Mouse (Mus musculus) layer of hippocampus, postnatal 14 days (tissue): ENCODE measurements around the gene Vangl2. TPM values are rescaled to one million over a fixed set of nuclear protein-coding genes. Genes with fewer than 3 reads are reported as not detected.

Experiments used
- DNase-seq, 2 experiments: peaks; one replicate each; pipeline ENCODE4 v3.0.0; 2021 to 2022; ENCODE audit warnings: low spot score in 2 of 2, mixed read lengths in 1 of 2
- long read RNA-seq, 2 experiments: library from polyadenylated mRNA; stranded (forward); transcript quantifications; one replicate each; pipeline ENCODE4 v2.0.0; 2021
- total RNA-seq, 2 experiments: library from RNA; stranded (reverse); gene quantifications; 2 replicates each; pipeline ENCODE4 v1.2.3; 2021

The Vangl2 gene
- total RNA-seq, result 10 to 100 TPM; 21.9 to 22.4 TPM
- long read RNA-seq, experiment 1, full-length matches to known transcripts, result 5 of 13 reads
- long read RNA-seq, experiment 1, partial matches to known transcripts, result 0 of 13 reads
- long read RNA-seq, experiment 1, other reads (novel, unspliced or antisense), result 8 of 13 reads
- long read RNA-seq, experiment 2, full-length matches to known transcripts, result 3 of 9 reads
- long read RNA-seq, experiment 2, partial matches to known transcripts, result 1 of 9 reads
- long read RNA-seq, experiment 2, other reads (novel, unspliced or antisense), result 5 of 9 reads

GRCm38 (mm10) chr1:172028394-172029275, at the start of gene Vangl2:
Gene Vangl2, minus strand, starts transcription at chr1:172028444.
- DNase-seq, result no peak

GRCm38 (mm10) chr1:172077981-172078380, 49.7 kb upstream of the Vangl2 start:
- DNase-seq, result no peak

- DNase-seq, result no peak
These were observed 44.4 kb upstream of the Vangl2 start for GRCm38 (mm10) chr1:172072604-172073003.

- no peak for DNase-seq
These were observed 43.3 kb upstream of the Vangl2 start for GRCm38 (mm10) chr1:172071556-172071955.

GRCm38 (mm10) chr1:172070227-172070626, 42.0 kb upstream of the Vangl2 start:
- DNase-seq, result no peak

GRCm38 (mm10) chr1:172064613-172065141, 36.4 kb upstream of the Vangl2 start:
- DNase-seq, result peak; percentile 46 to 69

- no peak for DNase-seq
These were observed 35.2 kb upstream of the Vangl2 start for GRCm38 (mm10) chr1:172063291-172064023.

GRCm38 (mm10) chr1:172062101-172062500, 33.9 kb upstream of the Vangl2 start:
- DNase-seq, result no peak

- no peak for DNase-seq
These were observed 33.0 kb upstream of the Vangl2 start for GRCm38 (mm10) chr1:172061217-172061616.

- DNase-seq, result no peak
These were observed 32.4 kb upstream of the Vangl2 start for GRCm38 (mm10) chr1:172060659-172061058.

- no peak for DNase-seq
These were observed 30.6 kb upstream of the Vangl2 start for GRCm38 (mm10) chr1:172058874-172059273.

GRCm38 (mm10) chr1:172058321-172058720, 30.1 kb upstream of the Vangl2 start:
- DNase-seq, result no peak

GRCm38 (mm10) chr1:172057491-172057921, 29.3 kb upstream of the Vangl2 start, which contains the start of gene Nhlh1:
Gene Nhlh1, minus strand, starts transcription at chr1:172057573.
- DNase-seq, result no peak

- no peak for DNase-seq
These were observed 28.0 kb upstream of the Vangl2 start for GRCm38 (mm10) chr1:172056251-172056650.

- DNase-seq, result no peak
These were observed 25.5 kb upstream of the Vangl2 start for GRCm38 (mm10) chr1:172053541-172054440.

GRCm38 (mm10) chr1:172052766-172053279, 24.6 kb upstream of the Vangl2 start:
- DNase-seq, result no peak

- no peak for DNase-seq
These were observed 21.0 kb upstream of the Vangl2 start for GRCm38 (mm10) chr1:172049131-172049782.

- no peak for DNase-seq
These were observed 20.0 kb upstream of the Vangl2 start for GRCm38 (mm10) chr1:172048241-172048734.

GRCm38 (mm10) chr1:172046938-172047337, 18.7 kb upstream of the Vangl2 start:
- DNase-seq, result peak; percentile 68 to 73
